Mouse (Mus musculus) hindbrain, embryonic 16.5 days (tissue): ENCODE results near the gene Pnmal1. TPM values are rescaled to one million over a fixed set of nuclear protein-coding genes. Genes with fewer than 3 reads are reported as not detected.

Experiments used
- ATAC-seq: fragments of 200-750 bp; cut with Nextera tagmentation; 2 replicates; pipeline ENCODE4 v1.8.0; 2017; ENCODE audit warnings: moderate TSS enrichment, moderate library complexity
- H3K27ac ChIP-seq: fragments of 300-500 bp; sonication (generic); 2 replicates; pipeline ENCODE4 v1.5.1; 2014; ENCODE audit warnings: low read depth, mild to moderate bottlenecking, control low read depth, low read length, moderate library complexity
- H3K27me3 ChIP-seq: fragments of 300-500 bp; sonication (generic); replicated peaks from 2 replicates; pipeline ENCODE4 v1.6.1; 2014; ENCODE audit warnings: low read length; ENCODE audit not compliant: control insufficient read depth, insufficient read depth
- H3K36me3 ChIP-seq: fragments of 300-500 bp; sonication (generic); 2 replicates; pipeline ENCODE4 v1.6.1; 2014; ENCODE audit warnings: mild to moderate bottlenecking, low read length, moderate library complexity, mixed read lengths; ENCODE audit not compliant: control insufficient read depth, insufficient read depth
- H3K4me1 ChIP-seq: fragments of 300-500 bp; sonication (generic); 2 replicates; pipeline ENCODE4 v1.6.1; 2014; ENCODE audit warnings: low read depth, low read length; ENCODE audit not compliant: control insufficient read depth, insufficient read depth
- H3K4me2 ChIP-seq: fragments of 300-500 bp; sonication (generic); 2 replicates; pipeline ENCODE4 v1.6.1; 2014; ENCODE audit warnings: mild to moderate bottlenecking, low read length, control low read depth, moderate library complexity
- H3K4me3 ChIP-seq: fragments of 300-500 bp; sonication (generic); 2 replicates; pipeline ENCODE4 v1.5.1; 2014; ENCODE audit warnings: mild to moderate bottlenecking, low read length, control low read depth, moderate library complexity
- H3K9ac ChIP-seq: fragments of 300-500 bp; sonication (generic); 2 replicates; pipeline ENCODE4 v1.6.1; 2014; ENCODE audit warnings: low read depth, mild to moderate bottlenecking, control low read depth, low read length, moderate library complexity
- H3K9me3 ChIP-seq: fragments of 300-500 bp; sonication (generic); 2 replicates; pipeline ENCODE4 v1.6.1; 2014; ENCODE audit warnings: mild to moderate bottlenecking, low read length, moderate library complexity; ENCODE audit not compliant: control insufficient read depth
- whole genome bisulfite sequencing: fragments of 180-500 bp; shearing (Covaris S2); extraction: QIAGEN DNeasy Blood & Tissue Kit; methylation state at CpG from one replicate; pipeline ENCODE4 v1.1.7; 2014; 5-methylcytosine and 5-hydroxymethylcytosine counted together
- polyA plus RNA-seq: library from polyadenylated mRNA; unstranded; fragments of >200 nt; fragmentation: Nextera tagmentation; extraction: Ambion mirVana; gene quantifications from 2 replicates; pipeline ENCODE4 v1.2.1, GENCODE M21; 2015

The Pnmal1 gene
- polyA plus RNA-seq, 1 experiment from 2014 or later, result 57.4 TPM

DNA sequence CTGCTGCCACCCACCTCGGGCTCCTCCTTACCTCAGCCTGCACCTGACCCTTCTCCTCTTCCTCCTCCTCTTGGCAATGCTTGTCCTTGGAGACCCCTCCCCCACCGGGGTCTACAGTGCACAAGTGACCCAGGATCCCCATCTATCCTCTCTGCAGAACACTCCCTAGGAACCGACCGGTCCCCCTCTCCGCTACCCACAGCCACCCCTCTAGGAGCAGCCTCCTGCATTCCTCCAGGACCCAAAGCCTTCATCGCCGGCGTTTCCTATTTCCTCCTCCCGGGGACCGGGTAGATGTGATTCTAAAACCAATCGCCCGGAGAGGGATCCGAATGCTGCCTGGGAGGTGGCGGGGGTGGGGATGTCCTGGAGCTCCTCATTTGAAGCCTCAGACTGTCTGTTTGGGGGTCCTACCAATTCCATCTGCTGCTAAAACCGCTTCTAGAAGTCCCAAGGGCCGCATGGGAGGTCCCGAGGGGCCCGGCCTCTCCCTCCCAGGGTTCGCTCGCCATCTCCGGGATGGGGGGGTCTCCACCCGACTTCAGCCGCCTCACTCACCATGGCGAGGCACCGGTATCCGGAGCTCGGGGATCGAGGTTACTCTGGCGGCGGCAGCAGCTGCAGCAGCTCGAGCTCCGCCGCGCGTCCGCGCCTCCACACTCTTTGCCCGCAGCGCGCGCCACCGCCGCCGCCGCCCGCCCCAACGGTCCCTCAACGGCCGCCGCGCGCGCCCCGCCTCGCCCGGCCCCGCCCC, 36.0 kb upstream of the Pnmal1 start:
- under 1% methylated on average over 49 of the region's 57 CpGs for WGBS
- peak overlapping the region; percentile 60 for H3K4me3 ChIP-seq
- no peaks in the 10 kb centered on the region for H3K27me3 ChIP-seq
- H3K4me1 ChIP-seq, result peaks cover 40% of the 10 kb centered on the region
- peak overlapping the region; percentile 99 for H3K27ac ChIP-seq
- H3K36me3 ChIP-seq, result peaks cover 5% of the 10 kb centered on the region
- no peak for ATAC-seq
- H3K9me3 ChIP-seq, result no peaks in the 10 kb centered on the region
- peak overlapping the region; percentile 92 for H3K4me2 ChIP-seq
- peak overlapping the region; percentile 98 for H3K9ac ChIP-seq

- peak; percentile 92 for ATAC-seq
- Histone ChIP-seq H3K27ac (peak within 1 kb of the TSS; percentile 99), H3K4me2 (peak within 1 kb of the TSS; percentile 92), H3K9ac (peak within 1 kb of the TSS; percentile 98), H3K36me3 (no peaks in the 10 kb centered on the region), H3K9me3 (no peaks in the 10 kb centered on the region), H3K4me1 (peaks cover 32% of the 10 kb centered on the region), H3K4me3 (peak within 1 kb of the TSS; percentile 60), H3K27me3 (no peaks in the 10 kb centered on the region)
- WGBS, result 2% methylated on average over 64 of the region's 64 CpGs
Measured at GRCm38 (mm10) chr7:16924037-16924834, 35.2 kb upstream of the Pnmal1 start, which contains the start of gene Calm3. Gene Calm3, minus strand, starts transcription at chr7:16924114.

- no peak for ATAC-seq
- no peak overlapping the region for H3K27ac ChIP-seq
- H3K9ac ChIP-seq, result no peak overlapping the region
- no peaks in the 10 kb centered on the region for H3K36me3 ChIP-seq
- H3K27me3 ChIP-seq, result no peaks in the 10 kb centered on the region
- no peaks in the 10 kb centered on the region for H3K9me3 ChIP-seq
- H3K4me2 ChIP-seq, result no peak overlapping the region
- H3K4me1 ChIP-seq, result peaks cover 2% of the 10 kb centered on the region; the same call in 1 of the 2 replicates
- 45% methylated on average over 2 of the region's 2 CpGs for WGBS
- no peak overlapping the region for H3K4me3 ChIP-seq
Measured at GRCm38 (mm10) chr7:16928341-16928740, 31.1 kb upstream of the Pnmal1 start.

DNA sequence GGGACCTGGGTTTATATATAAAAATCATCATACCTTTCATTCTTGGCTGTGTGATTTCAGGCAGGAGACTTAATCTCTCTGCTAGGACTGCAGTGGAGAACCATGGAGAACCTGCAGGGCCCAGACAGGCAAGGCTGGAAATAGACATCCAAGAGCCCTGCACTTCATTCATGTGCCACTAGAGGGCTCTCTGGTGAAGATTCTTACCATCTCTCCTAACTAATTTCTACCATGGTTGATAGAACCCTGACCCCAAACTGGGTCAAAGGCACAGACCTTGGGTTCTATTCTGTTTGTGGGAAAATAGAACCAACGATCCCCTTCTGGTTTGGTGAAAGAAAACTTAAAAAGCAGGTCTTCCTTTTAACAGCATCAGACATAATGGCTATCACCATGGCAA, 28.6 kb upstream of the Pnmal1 start:
- 0% methylated on average over 1 of the region's 1 CpGs for WGBS
- Histone ChIP-seq H3K27ac (no peak overlapping the region), H3K4me1 (peaks cover 7% of the 10 kb centered on the region), H3K36me3 (no peaks in the 10 kb centered on the region), H3K4me3 (no peak overlapping the region), H3K9ac (no peak overlapping the region), H3K27me3 (no peaks in the 10 kb centered on the region), H3K4me2 (no peak overlapping the region), H3K9me3 (no peaks in the 10 kb centered on the region)
- ATAC-seq, result no peak

- Histone ChIP-seq H3K4me2 (no peak overlapping the region), H3K9ac (no peak overlapping the region), H3K4me1 (peaks cover 7% of the 10 kb centered on the region), H3K36me3 (no peaks in the 10 kb centered on the region), H3K9me3 (no peaks in the 10 kb centered on the region), H3K27ac (peak overlapping the region; percentile 73), H3K4me3 (no peak overlapping the region), H3K27me3 (no peaks in the 10 kb centered on the region)
- peak; percentile 73 for ATAC-seq
- WGBS, result 19% methylated on average over 14 of the region's 14 CpGs
Measured at GRCm38 (mm10) chr7:16931968-16932627, 27.4 kb upstream of the Pnmal1 start.

GRCm38 (mm10) chr7:16932704-16933577, 26.5 kb upstream of the Pnmal1 start:
- Histone ChIP-seq H3K27ac (peak overlapping the region; percentile 73), H3K4me3 (no peak overlapping the region), H3K4me2 (peak overlapping the region; percentile 30), H3K36me3 (no peaks in the 10 kb centered on the region), H3K9me3 (no peaks in the 10 kb centered on the region), H3K9ac (0 out of 2 replicates have a peak overlapping the region, but pooled peaks have one; percentile 26), H3K4me1 (peaks cover 7% of the 10 kb centered on the region), H3K27me3 (no peaks in the 10 kb centered on the region)
- WGBS, result 34% methylated on average over 14 of the region's 14 CpGs
- ATAC-seq, result peak; percentile 56

- H3K27me3 ChIP-seq, result no peaks in the 10 kb centered on the region
- H3K4me3 ChIP-seq, result no peak overlapping the region
- no peak overlapping the region for H3K9ac ChIP-seq
- no peak overlapping the region for H3K27ac ChIP-seq
- H3K9me3 ChIP-seq, result no peaks in the 10 kb centered on the region
- no peak overlapping the region for H3K4me2 ChIP-seq
- no peaks in the 10 kb centered on the region for H3K36me3 ChIP-seq
- no peak for ATAC-seq
- peaks cover 25% of the 10 kb centered on the region for H3K4me1 ChIP-seq
- 55% methylated on average over 4 of the region's 4 CpGs for WGBS
Measured at GRCm38 (mm10) chr7:16937312-16937711, 22.2 kb upstream of the Pnmal1 start.

GRCm38 (mm10) chr7:16938117-16938791, 21.2 kb upstream of the Pnmal1 start:
- H3K9ac ChIP-seq, result no peak overlapping the region
- ATAC-seq, result peak; percentile 88
- H3K4me1 ChIP-seq, result peaks cover 25% of the 10 kb centered on the region
- no peak overlapping the region for H3K4me3 ChIP-seq
- peak overlapping the region; percentile 80 for H3K27ac ChIP-seq
- WGBS, result 54% methylated on average over 17 of the region's 17 CpGs
- H3K27me3 ChIP-seq, result no peaks in the 10 kb centered on the region
- H3K36me3 ChIP-seq, result no peaks in the 10 kb centered on the region
- peak overlapping the region; percentile 40; the same call in 1 of the 2 replicates for H3K4me2 ChIP-seq
- no peaks in the 10 kb centered on the region for H3K9me3 ChIP-seq
